ENCODE assay signal across 15 mouse cellular contexts in genomic region chr1:125216192-125216591, GRCm38 (mm10).
DNase-seq lines count a peak whose midpoint lies in the region; ATAC-seq and TF ChIP-seq lines count a peak whose summit lies in the region.
"Had no signal": no experiment of that assay in that cellular context is flagged by ENCODE, and none has a peak within 500 bp of the region (broad histone marks: within the 10 kb centered on the region; RNA-seq: fewer than 3 reads in every experiment).

No protein-coding gene starts in this region.

- DNase-seq in hindbrain, embryonic 11.5 days (ENCODE audit: low spot score) = no peak
- DNase-seq in hindbrain, embryonic 10.5 days (ENCODE audit: low spot score) = no peak
- DNase-seq in brain, adult 2 months (ENCODE audit: low read depth, low spot score) = peak; percentile 9
- peak; percentile 86 for DNase-seq in midbrain, postnatal 0 days (ENCODE audit: low spot score)
- DNase-seq in yolk sac, embryonic 10.5 days (ENCODE audit: low spot score) = no peak
- DNase-seq in urinary bladder, adult 18-20 months (ENCODE audit: low spot score in 2 of 2) = no peak
- DNase-seq: adrenal gland, adult 2 months; cerebellum, adult 8-10 months; kidney, adult 8-10 months; liver; lung, adult 18-20 months; lung, postnatal 36 days; thymus, postnatal 25 days had no signal

- no peak overlapping the region for H3K27ac ChIP-seq in hindbrain, embryonic 11.5 days (ENCODE audit: low read depth, low read length)
- no peak overlapping the region for H3K27ac ChIP-seq in hindbrain, embryonic 10.5 days
- no peak overlapping the region for H3K27ac ChIP-seq in forebrain, embryonic 15.5 days (replicated peaks)
- no peak overlapping the region for H3K27ac ChIP-seq in midbrain, postnatal 0 days (ENCODE audit: low read depth, low read length)
- H3K27ac ChIP-seq: neural tube, embryonic 13.5 days had no signal

- H3K9ac ChIP-seq in hindbrain, embryonic 11.5 days (ENCODE audit: low read depth, low read length) = no peak overlapping the region
- H3K9ac ChIP-seq in forebrain, embryonic 15.5 days (replicated peaks) = no peak overlapping the region
- H3K9ac ChIP-seq in midbrain, postnatal 0 days (replicated peaks; ENCODE audit: low read length, poor library complexity, severe bottlenecking) = no peak overlapping the region
- H3K9ac ChIP-seq: neural tube, embryonic 13.5 days had no signal

- peak; percentile 54; the same call in 1 of the 2 replicates for ATAC-seq in hindbrain, embryonic 11.5 days (ENCODE audit: low FRiP score)
- 0 out of 2 replicates have a peak, but pooled peaks have one; percentile 32 for ATAC-seq in forebrain, embryonic 15.5 days (replicated peaks)
- peak; percentile 56; the same call in 1 of the 2 replicates for ATAC-seq in midbrain, postnatal 0 days (ENCODE audit: low FRiP score)

- no peaks in the 10 kb centered on the region for H3K9me3 ChIP-seq in hindbrain, embryonic 11.5 days (ENCODE audit: control insufficient read depth, low read length)
- 0 out of 2 replicates have a peak, but pooled peaks cover 2% of the 10 kb centered on the region for H3K9me3 ChIP-seq in hindbrain, embryonic 10.5 days
- no peaks in the 10 kb centered on the region for H3K9me3 ChIP-seq in forebrain, embryonic 15.5 days
- H3K9me3 ChIP-seq in midbrain, postnatal 0 days (ENCODE audit: low read length) = no peaks in the 10 kb centered on the region
- H3K9me3 ChIP-seq: neural tube, embryonic 13.5 days had no signal

- no peak for TF ChIP-seq CTCF in midbrain, postnatal 0 days (IDR thresholded peaks at IDR 0.05)

- H3K4me2 ChIP-seq in hindbrain, embryonic 11.5 days (replicated peaks; ENCODE audit: low read depth, low read length) = no peak overlapping the region
- H3K4me2 ChIP-seq in forebrain, embryonic 15.5 days (replicated peaks) = no peak overlapping the region
- no peak overlapping the region for H3K4me2 ChIP-seq in midbrain, postnatal 0 days (ENCODE audit: low read depth, low read length, poor library complexity, severe bottlenecking)
- H3K4me2 ChIP-seq: neural tube, embryonic 13.5 days had no signal

- no peaks in the 10 kb centered on the region for H3K4me1 ChIP-seq in hindbrain, embryonic 11.5 days (replicated peaks; ENCODE audit: control insufficient read depth, insufficient read depth, low read length)
- no peaks in the 10 kb centered on the region for H3K4me1 ChIP-seq in hindbrain, embryonic 10.5 days (replicated peaks)
- H3K4me1 ChIP-seq in forebrain, embryonic 15.5 days = no peaks in the 10 kb centered on the region
- H3K4me1 ChIP-seq in midbrain, postnatal 0 days (ENCODE audit: insufficient read depth, low read length) = no peaks in the 10 kb centered on the region
- H3K4me1 ChIP-seq: neural tube, embryonic 13.5 days had no signal

- no peaks in the 10 kb centered on the region for H3K36me3 ChIP-seq in hindbrain, embryonic 11.5 days (ENCODE audit: control insufficient read depth, insufficient read depth, low read length)
- no peaks in the 10 kb centered on the region for H3K36me3 ChIP-seq in hindbrain, embryonic 10.5 days
- H3K36me3 ChIP-seq in forebrain, embryonic 15.5 days = no peaks in the 10 kb centered on the region
- no peaks in the 10 kb centered on the region for H3K36me3 ChIP-seq in midbrain, postnatal 0 days (ENCODE audit: insufficient read depth, low read length)
- H3K36me3 ChIP-seq: neural tube, embryonic 13.5 days had no signal

- no peak overlapping the region for H3K4me3 ChIP-seq in hindbrain, embryonic 11.5 days (ENCODE audit: low read depth, low read length)
- H3K4me3 ChIP-seq in hindbrain, embryonic 10.5 days = no peak overlapping the region
- no peak overlapping the region for H3K4me3 ChIP-seq in forebrain, embryonic 15.5 days
- H3K4me3 ChIP-seq in midbrain, postnatal 0 days (ENCODE audit: low read depth, low read length) = no peak overlapping the region
- H3K4me3 ChIP-seq: neural tube, embryonic 13.5 days had no signal

- 75% methylated on average over 6 of the region's 6 CpGs for WGBS in hindbrain, embryonic 11.5 days
- 78% methylated on average over 6 of the region's 6 CpGs for whole genome bisulfite sequencing in hindbrain, embryonic 10.5 days
- 53% methylated on average over 6 of the region's 6 CpGs for WGBS in forebrain, embryonic 15.5 days
- WGBS in midbrain, postnatal 0 days = 57% methylated on average over 6 of the region's 6 CpGs

- no peaks in the 10 kb centered on the region for H3K27me3 ChIP-seq in hindbrain, embryonic 11.5 days (ENCODE audit: control insufficient read depth, insufficient read depth, low read length)
- no peaks in the 10 kb centered on the region for H3K27me3 ChIP-seq in hindbrain, embryonic 10.5 days (ENCODE audit: insufficient read depth, poor library complexity, severe bottlenecking)
- H3K27me3 ChIP-seq in forebrain, embryonic 15.5 days = no peaks in the 10 kb centered on the region
- H3K27me3 ChIP-seq in midbrain, postnatal 0 days (ENCODE audit: insufficient read depth, low read length) = no peaks in the 10 kb centered on the region
- H3K27me3 ChIP-seq: neural tube, embryonic 13.5 days had no signal

Comparison
In these comparisons a context has a peak if more than half of its experiments do, and no peak if none do; other contexts are left out.
1. DNase-seq: peak in brain, adult 2 months (single experiment) and midbrain, postnatal 0 days (single experiment); none in hindbrain, embryonic 11.5 days (single experiment), hindbrain, embryonic 10.5 days (single experiment), yolk sac, embryonic 10.5 days (single experiment) and urinary bladder, adult 18-20 months (0 of 2).
2. Peak in every context shown above with its lines, with median percentiles within 50 percentile points of each other: ATAC-seq.